Mouse (Mus musculus): ENCODE data around the gene Trip10.

Trip10 gene

GRCm38 (mm10) chr17:57290671-57291055 is 41.4 kb downstream of the Trip10 start:
- DNase-seq (ENCODE audit: low spot score in 2 of 2) = no peak

- DNase-seq (ENCODE audit: low spot score in 2 of 2) = no peak
Measured at GRCm38 (mm10) chr17:57292302-57292701, 43.0 kb downstream of the Trip10 start.

- no peak for DNase-seq (ENCODE audit: low spot score in 2 of 2)
Measured at GRCm38 (mm10) chr17:57292968-57293367, 43.7 kb downstream of the Trip10 start.

GRCm38 (mm10) chr17:57295935-57296334 is 46.7 kb downstream of the Trip10 start:
- no peak for DNase-seq (ENCODE audit: low spot score in 2 of 2)

GRCm38 (mm10) chr17:57297040-57297439 is 47.8 kb downstream of the Trip10 start:
- DNase-seq (ENCODE audit: low spot score in 2 of 2) = no peak

- no peak for DNase-seq (ENCODE audit: low spot score in 2 of 2)
Measured at GRCm38 (mm10) chr17:57305593-57305992, 56.3 kb downstream of the Trip10 start.

- DNase-seq (ENCODE audit: low spot score in 2 of 2) = peak in 1 of 2 experiments; percentile 19
Measured at GRCm38 (mm10) chr17:57307074-57307473, 57.8 kb downstream of the Trip10 start.

GRCm38 (mm10) chr17:57311801-57312200 is 62.5 kb downstream of the Trip10 start:
- DNase-seq (ENCODE audit: low spot score in 2 of 2) = no peak

All from frontal cortex, postnatal 36 days (tissue).